Mouse (Mus musculus) left cerebral cortex, adult 2 months (tissue): Measurements from ENCODE around the gene Ptchd3. TPM values are rescaled to one million over a fixed set of nuclear protein-coding genes. Genes with fewer than 3 reads are reported as not detected.

Source experiments
- DNase-seq, 2 experiments: peaks; one replicate each; pipeline ENCODE4 v3.0.0; 2021 to 2022; ENCODE audit warnings: low spot score in 2 of 2, mixed read lengths in 1 of 2; ENCODE audit errors: extremely low spot score in 1 of 2
- H3K27ac ChIP-seq: fragments of 200-600 bp; 2 replicates; pipeline ENCODE4 v1.8.1; 2022
- H3K4me3 ChIP-seq: fragments of 200-600 bp; 2 replicates; pipeline ENCODE4 v1.8.1; 2022
- CTCF ChIP-seq: fragments of 200-600 bp; IDR thresholded peaks from 2 replicates; pipeline ENCODE4 v1.8.1; 2022; ENCODE audit warnings: antibody characterized with exemption, mild to moderate bottlenecking, moderate library complexity
- intact Hi-C: fragments of 180-260 bp; cut with DNase I; formaldehyde crosslinking; loops from one replicate; pipeline ENCODE4 v1.15.1; 2025
- long read RNA-seq, 2 experiments: library from polyadenylated mRNA; stranded (forward); transcript quantifications; one replicate each; pipeline ENCODE4 v2.0.0; 2021; ENCODE audit warnings: borderline mapping rate in 2 of 2
- total RNA-seq, 2 experiments: library from RNA; stranded (reverse); gene quantifications; 2 replicates each; pipeline ENCODE4 v1.2.3; 2021

Ptchd3 gene
- not detected for total RNA-seq
- long read RNA-seq, experiment 1: 0 reads
- long read RNA-seq, experiment 2: 0 reads

DNA sequence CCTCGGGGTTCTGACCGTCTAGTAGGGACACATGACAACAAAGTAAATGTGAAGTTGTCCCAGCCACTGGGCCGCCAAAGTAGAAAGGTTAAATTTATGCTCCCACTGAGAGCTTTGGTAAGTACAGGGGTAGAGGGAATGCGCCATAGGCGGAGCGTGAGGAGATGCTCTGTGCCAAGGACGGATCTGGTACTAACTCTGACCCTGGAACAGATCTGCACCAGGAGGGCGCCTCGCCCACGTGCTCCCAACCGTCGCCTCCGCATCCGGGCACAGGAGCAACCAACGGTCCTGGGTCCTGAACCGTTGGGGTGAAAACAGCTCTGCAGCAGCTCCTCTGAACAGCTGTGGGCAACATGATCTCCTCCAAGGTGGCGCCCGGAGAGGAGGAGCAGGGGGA lies at the start of gene Ptchd3:
Ptchd3 (plus strand) TSS at position 301 of the 400 bp plus-strand sequence.
- H3K27ac ChIP-seq: no peak within 1 kb of the TSS
- intact Hi-C loops: no loop called here
- no peak within 1 kb of the TSS for H3K4me3 ChIP-seq
- no peak for TF ChIP-seq CTCF
- DNase-seq: no peak

DNA sequence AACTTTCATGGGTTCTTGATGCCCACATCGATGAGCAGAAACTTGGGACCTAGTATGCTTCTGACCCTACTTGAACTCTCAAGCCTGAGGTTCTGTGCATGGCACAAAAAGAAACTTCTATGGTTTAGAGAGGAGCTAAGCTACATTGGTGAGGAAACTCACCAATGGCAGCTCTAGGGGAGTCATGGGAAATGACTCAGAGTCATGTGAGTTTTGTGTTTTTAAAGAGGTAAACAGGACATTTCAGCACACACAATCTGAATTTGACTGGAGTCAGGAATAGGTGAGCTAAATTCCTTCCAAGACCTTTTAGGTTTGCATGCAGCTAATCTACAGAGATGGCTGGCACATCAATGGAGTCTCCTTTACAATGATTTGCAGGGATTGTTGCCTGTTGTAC lies 48.2 kb upstream of the Ptchd3 start:
- no peak for TF ChIP-seq CTCF
- Histone ChIP-seq H3K27ac (no peak overlapping the region), H3K4me3 (no peak overlapping the region)
- no peak for DNase-seq
- intact Hi-C loops: no loop called here

DNA sequence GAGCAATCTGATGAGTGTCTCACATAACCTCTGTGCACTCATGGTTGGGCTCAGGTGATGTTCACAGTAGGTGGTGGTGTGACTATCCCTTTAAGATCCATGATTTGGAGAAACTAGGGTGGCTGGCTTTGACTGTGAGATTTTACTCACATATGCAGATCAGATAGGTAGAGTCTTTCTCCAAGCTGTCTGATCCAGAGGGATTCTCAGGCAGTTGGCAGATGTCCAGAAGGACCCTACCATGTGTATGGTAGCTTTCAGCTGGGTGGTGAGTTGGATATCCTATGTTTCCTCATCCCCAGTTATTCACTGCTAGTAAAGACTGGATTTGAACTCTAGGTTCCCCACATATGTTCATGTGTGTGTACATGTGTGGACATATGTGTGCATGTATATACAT lies 42.6 kb upstream of the Ptchd3 start:
- TF ChIP-seq CTCF: no peak
- DNase-seq: no peak
- H3K4me3 ChIP-seq: no peak overlapping the region
- H3K27ac ChIP-seq: no peak overlapping the region
- intact Hi-C loops: no loop called here

DNA sequence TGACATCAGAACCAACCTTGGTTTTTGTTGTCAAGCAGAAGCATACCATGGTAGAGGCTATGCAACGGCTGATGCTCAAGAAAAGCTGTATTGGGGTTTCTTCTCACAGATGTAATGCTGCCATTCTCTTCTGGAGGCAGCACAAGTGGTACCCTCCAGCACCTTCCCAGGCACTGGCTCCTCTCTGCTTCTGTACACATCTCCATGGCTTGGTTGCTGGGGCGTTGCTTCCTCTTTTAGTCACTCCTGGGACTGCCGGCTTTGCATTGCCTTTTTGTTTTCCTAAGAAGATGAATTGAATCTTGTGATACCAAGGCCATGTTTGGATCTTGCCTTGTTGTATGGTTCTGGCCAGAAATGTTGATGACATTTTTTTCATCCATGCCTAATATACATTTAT lies 40.5 kb upstream of the Ptchd3 start:
- TF ChIP-seq CTCF: no peak
- intact Hi-C loops: no loop called here
- Histone ChIP-seq H3K27ac (no peak overlapping the region), H3K4me3 (no peak overlapping the region)
- no peak for DNase-seq

DNA sequence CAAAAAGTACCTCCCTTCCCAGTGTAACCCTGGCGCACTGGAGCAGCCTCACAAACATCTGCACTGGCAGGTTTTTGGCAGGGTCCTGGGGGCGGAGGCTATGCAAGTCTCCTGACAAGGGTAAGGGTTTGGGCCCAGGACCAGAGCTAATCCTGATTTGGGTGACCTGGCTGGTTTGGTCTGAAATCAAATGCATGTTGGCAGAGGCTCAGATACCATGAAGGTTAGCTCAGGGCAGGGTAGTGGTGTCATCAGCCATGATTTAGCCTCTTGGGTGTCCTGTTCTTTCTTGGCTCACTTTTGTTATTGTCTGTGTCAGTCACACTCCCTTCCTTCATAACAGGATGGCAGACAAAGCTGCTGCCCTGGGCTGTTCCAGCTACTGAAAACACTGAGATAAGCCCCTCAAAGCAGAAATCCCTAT lies 39.4 kb upstream of the Ptchd3 start:
- intact Hi-C loops: no loop called here
- Histone ChIP-seq H3K27ac (no peak overlapping the region), H3K4me3 (no peak overlapping the region)
- no peak for TF ChIP-seq CTCF
- DNase-seq: no peak

DNA sequence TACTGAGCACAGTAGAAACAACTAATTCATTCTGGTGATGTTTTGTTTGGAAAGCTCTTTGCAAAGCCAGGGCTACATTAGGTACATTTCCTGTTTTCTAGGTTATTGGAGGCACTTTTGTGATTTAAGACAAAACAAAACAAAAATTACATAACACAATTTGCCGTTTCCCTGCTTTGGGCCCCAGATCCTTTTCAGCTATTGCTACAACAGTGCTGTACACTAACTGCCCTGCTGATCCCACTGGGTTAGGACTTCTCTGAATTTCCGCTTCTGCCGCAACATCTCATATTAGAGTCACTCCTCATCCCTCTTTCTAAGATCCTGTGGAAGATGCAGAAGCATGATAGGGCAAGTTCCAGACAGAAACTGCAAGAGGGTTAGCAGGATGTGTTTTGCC lies 38.6 kb upstream of the Ptchd3 start:
- no peak for DNase-seq
- intact Hi-C loops: no loop called here
- no peak for TF ChIP-seq CTCF

DNA sequence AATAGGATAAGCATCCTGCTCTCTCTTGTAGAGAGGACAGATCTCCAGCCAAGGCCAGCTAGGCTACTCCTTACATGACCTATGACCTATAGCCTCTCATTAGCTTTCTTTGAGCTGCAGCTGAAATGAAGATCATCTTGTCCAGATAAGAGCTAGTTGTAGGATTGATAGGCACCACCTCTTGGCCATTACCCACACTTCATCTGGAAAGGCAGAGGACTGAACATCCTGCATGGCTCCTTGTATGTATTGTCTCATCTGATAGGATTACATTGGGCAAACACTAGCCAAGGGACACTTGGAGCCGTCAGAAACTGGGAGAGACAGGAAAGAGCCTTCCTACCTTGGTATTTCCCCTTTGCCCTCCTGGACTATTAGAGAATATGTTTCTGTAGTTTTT lies 38.1 kb upstream of the Ptchd3 start:
- DNase-seq: no peak
- Histone ChIP-seq H3K27ac (no peak overlapping the region), H3K4me3 (no peak overlapping the region)
- intact Hi-C loops: no loop called here
- TF ChIP-seq CTCF: no peak

More for the DNA sequence above, 38.6 kb upstream of the Ptchd3 start:
- Histone ChIP-seq H3K4me3 (no peak overlapping the region), H3K27ac (no peak overlapping the region)

DNA sequence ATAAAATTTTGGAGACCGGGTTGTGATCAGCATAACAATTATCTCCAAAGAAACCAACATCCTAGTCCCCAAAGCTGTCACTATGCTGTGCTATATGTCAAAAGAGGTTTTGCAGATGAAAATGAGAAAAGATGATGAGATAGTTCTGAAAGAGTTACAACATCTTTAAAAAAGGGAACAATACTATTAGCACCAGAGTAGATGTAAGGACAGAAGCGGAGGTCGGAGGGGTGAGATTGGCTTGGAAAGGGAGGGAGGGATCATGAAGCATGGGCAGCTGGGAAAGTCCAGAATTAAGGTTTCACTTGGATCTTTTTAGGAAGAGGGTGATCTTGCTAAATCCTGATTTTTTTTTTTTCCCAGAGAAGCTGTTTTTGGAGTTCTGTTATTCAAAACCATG lies 36.5 kb upstream of the Ptchd3 start:
- intact Hi-C loops: no loop called here
- H3K27ac ChIP-seq: no peak overlapping the region
- no peak for DNase-seq
- H3K4me3 ChIP-seq: no peak overlapping the region
- no peak for TF ChIP-seq CTCF

DNA sequence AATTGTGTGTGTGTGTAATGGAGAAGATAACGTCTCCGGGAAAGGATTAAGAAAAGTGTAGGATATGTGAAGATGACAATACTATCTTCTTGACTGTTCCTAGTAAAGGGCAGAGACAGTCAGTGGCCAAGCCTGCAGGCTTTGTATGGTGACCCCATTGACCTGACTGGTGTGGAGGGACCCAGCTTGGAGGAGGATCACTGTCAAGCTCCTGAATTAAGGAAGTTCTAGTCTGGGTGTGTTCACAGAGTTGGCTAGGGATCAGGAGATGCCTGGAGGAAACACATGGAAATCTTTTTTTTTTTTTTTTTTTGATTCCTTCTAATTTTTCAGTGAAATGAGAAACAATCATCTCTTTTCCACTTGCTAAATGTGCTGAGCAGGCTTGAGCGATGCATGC lies 35.9 kb upstream of the Ptchd3 start:
- DNase-seq: no peak
- intact Hi-C loops: no loop called here
- no peak for TF ChIP-seq CTCF
- H3K27ac ChIP-seq: no peak overlapping the region
- no peak overlapping the region for H3K4me3 ChIP-seq

DNA sequence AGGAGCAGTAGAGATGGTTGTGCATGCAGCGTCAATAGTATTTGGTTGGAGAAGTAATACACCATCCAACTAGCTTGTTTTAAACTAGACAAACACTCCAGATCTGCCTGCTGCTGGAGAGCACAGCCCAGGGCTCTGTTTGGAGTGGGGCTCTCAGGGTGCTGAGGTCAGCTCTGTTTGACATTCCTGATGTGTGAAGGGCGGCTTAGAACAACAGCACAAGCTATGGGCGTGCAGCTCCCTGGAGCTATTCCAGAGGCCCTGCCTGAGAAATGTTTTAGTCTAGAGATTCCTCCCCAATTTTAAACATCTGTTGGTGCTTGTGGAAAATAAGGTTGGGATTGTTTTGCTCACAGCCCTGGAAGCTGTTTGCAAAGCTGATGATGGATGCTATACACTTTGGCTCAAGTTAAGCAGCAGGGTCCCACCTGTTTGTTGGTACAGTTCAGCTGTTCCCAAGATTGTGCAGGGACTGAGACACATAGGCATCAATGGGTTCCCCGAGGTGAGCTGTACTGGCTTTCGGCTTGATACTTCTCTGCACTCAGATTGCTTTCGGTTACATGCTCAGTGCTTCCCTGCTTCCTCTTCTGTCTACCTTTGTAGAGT lies 35.4 kb upstream of the Ptchd3 start:
- no peak for DNase-seq
- H3K27ac ChIP-seq: no peak overlapping the region
- no peak overlapping the region for H3K4me3 ChIP-seq
- intact Hi-C loops: no loop called here
- TF ChIP-seq CTCF: no peak

DNA sequence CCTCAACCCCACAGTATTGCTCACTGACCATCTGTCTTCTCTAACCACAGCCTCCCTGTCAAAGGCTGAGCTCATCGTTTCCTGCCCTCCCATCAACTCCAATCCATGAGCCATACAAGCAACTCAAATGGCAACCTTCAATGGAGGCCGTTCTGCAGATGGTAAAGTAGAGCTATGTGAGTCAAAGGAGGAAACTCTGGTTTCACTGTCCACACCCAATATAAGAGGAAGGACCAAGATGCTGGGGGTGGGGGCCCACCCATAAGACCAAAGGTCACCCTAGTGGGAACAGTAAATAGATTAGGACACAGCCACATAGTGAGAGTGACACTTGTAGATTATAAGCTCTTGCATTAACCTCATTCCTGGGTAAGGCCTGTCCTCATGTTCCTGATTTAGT lies 34.1 kb upstream of the Ptchd3 start:
- Histone ChIP-seq H3K27ac (no peak overlapping the region), H3K4me3 (no peak overlapping the region)
- intact Hi-C loops: no loop called here
- DNase-seq: no peak
- no peak for TF ChIP-seq CTCF

DNA sequence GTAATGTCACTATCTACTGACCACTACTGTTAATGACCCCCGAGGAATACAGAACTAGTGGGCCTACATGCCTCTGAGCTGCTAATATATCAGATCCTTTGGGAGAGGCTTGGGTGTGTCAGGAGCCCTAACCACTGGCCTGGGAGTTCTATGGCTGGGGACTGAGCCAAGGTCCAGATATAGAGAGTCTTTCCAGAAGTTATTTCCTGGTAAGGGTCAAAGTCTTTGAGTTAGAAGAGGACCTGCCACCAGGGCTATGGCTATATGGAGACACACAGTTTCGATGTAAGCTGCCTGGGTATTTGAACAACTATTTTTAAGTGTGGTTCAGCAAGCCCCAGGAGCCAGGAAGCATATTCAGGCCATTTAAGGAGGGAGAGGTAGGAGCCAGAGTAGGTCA lies 31.5 kb upstream of the Ptchd3 start:
- intact Hi-C loops: no loop called here
- TF ChIP-seq CTCF: no peak
- H3K27ac ChIP-seq: no peak overlapping the region
- no peak for DNase-seq
- no peak overlapping the region for H3K4me3 ChIP-seq

DNA sequence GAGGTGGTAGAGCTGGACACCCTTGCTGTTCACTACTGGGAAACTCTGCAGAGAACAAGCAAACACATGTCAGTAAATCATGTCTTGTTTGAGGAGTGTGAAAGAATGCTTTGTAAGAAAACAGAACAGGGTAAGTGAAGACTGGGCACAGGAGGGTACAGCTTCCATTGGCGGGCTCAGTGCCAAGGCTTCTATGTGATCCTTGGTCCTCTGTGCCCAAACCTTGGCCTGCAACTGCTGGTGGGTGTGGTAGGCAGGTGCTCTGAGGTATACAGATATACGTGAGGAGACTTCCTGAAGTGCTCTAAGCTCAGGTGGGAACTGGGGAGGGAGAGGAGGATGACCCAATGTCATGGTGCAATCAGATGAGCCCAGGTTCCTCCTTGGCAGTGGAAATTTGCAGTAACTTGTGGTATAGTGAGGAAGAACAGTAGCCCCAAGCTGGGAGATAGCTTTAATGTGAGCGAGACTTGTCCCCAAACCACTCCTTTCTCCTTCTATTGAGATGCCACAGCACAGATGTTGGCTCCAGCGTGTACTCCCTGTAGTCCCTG lies 30.2 kb upstream of the Ptchd3 start:
- intact Hi-C loops: no loop called here
- no peak overlapping the region for H3K27ac ChIP-seq
- no peak for TF ChIP-seq CTCF
- H3K4me3 ChIP-seq: no peak overlapping the region
- DNase-seq: no peak
